In the genomic region with DNA sequence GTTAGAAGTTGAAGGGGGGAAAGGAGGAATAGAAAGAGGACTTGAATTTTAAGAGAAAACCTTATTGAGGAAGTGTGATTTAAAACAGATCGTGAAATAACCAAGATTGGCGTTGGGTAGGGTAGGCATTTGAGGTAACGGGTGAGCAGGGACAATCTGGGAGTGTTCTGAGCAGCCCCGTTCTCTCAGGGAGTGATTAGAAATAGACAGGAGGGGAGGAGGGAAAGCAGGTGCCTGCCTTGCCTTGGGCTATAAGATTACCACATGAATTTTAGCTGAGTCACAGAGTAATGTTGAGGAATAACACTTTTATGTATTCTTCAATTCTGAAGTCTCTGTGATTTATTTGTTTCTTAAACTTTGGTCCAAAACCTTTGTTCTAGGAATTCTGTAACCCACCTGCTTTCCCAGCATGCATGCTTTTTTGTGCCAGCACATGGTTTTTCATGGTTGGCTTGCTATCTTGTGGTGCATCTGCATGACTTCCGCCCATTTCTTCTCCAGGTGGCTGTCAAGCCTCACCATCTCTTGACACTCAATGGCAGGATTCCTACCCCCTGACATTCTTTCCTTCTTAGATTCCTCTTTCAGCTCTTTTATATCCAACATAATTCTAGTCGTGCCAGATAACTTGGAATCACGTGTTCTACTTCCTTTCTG, we compare ENCODE assay signal across 20 mouse cellular contexts.
DNase-seq lines count a peak whose midpoint lies in the region; ATAC-seq and TF ChIP-seq lines count a peak whose summit lies in the region.
"Had no signal": no experiment of that assay in that cellular context is flagged by ENCODE, and none has a peak within 500 bp of the region (broad histone marks: within the 10 kb centered on the region; RNA-seq: fewer than 3 reads in every experiment).

No protein-coding gene starts in this region.

- H3ac ChIP-seq in myocyte (ENCODE audit: control insufficient read depth, insufficient read length) = no peak overlapping the region

- H3K9me3 ChIP-seq in forebrain, embryonic 15.5 days = no peaks in the 10 kb centered on the region
- H3K9me3 ChIP-seq: forebrain, embryonic 13.5 days; neural tube, embryonic 13.5 days had no signal

- no peak for TF ChIP-seq CTCF in layer of hippocampus, adult 2 months (conservative IDR thresholded peaks at IDR 0.05)

- no peak overlapping the region for H3K4me3 ChIP-seq in myocyte
- H3K4me3 ChIP-seq in forebrain, embryonic 15.5 days = no peak overlapping the region
- no peak overlapping the region for H3K4me3 ChIP-seq in layer of hippocampus, adult 2 months
- H3K4me3 ChIP-seq: forebrain, embryonic 13.5 days; neural tube, embryonic 13.5 days had no signal

- H3K4me1 ChIP-seq in forebrain, embryonic 15.5 days = peaks cover 2% of the 10 kb centered on the region; the same call in 1 of the 2 replicates

- no peaks in the 10 kb centered on the region for H3K27me3 ChIP-seq in myocyte (ENCODE audit: control insufficient read depth, insufficient read depth, insufficient read length)
- H3K27me3 ChIP-seq in forebrain, embryonic 15.5 days = no peaks in the 10 kb centered on the region
- H3K27me3 ChIP-seq: forebrain, embryonic 13.5 days; neural tube, embryonic 13.5 days; Patski had no signal

- no peak overlapping the region for H3K27ac ChIP-seq in forebrain, embryonic 15.5 days (replicated peaks)
- no peak overlapping the region for H3K27ac ChIP-seq in layer of hippocampus, adult 2 months
- H3K27ac ChIP-seq: forebrain, embryonic 13.5 days; macrophage; neural tube, embryonic 13.5 days had no signal

- H3K4me2 ChIP-seq in myocyte (ENCODE audit: low read depth) = no peak overlapping the region
- no peak overlapping the region for H3K4me2 ChIP-seq in forebrain, embryonic 15.5 days (replicated peaks)
- H3K4me2 ChIP-seq: forebrain, embryonic 13.5 days; neural tube, embryonic 13.5 days had no signal

- peak; percentile 12 for DNase-seq in CD4-positive helper T cell, adult 2 months (ENCODE audit: low read depth, low spot score)
- DNase-seq in T-cell, adult 2 months (ENCODE audit: low spot score) = peak; percentile 1
- DNase-seq in cerebellum, postnatal 10 days = peak; percentile 83 to 84
- no peak for DNase-seq in heart, adult 11 months
- no peak for DNase-seq in layer of hippocampus, adult 2 months (ENCODE audit: low spot score in 2 of 2)
- DNase-seq: adrenal gland, adult 2 months; embryo, embryonic 11 days; heart, postnatal 36 days; kidney, adult 9 months; liver; lung, adult 18-20 months; right cerebral cortex, postnatal 25 days had no signal

- no peaks in the 10 kb centered on the region for H3K79me2 ChIP-seq in myocyte (ENCODE audit: control insufficient read depth, insufficient read depth)

- H3K9ac ChIP-seq in forebrain, embryonic 15.5 days (replicated peaks) = no peak overlapping the region
- H3K9ac ChIP-seq: forebrain, embryonic 13.5 days; neural tube, embryonic 13.5 days had no signal

- no peak for TF ChIP-seq POLR2A in myocyte (IDR thresholded peaks at IDR 0.05; ENCODE audit: insufficient read length, low read depth)

- ATAC-seq in inflammation-experienced regulatory T-cells, adult 6 months = no peak
- no peak for ATAC-seq in forebrain, embryonic 15.5 days (replicated peaks)
- ATAC-seq: forebrain, embryonic 13.5 days; midbrain, embryonic 16.5 days; Patski had no signal

- WGBS in forebrain, embryonic 15.5 days = 78% methylated on average over 7 of the region's 7 CpGs

- no peaks in the 10 kb centered on the region for H3K36me3 ChIP-seq in myocyte (ENCODE audit: control insufficient read depth, insufficient read depth)
- H3K36me3 ChIP-seq in forebrain, embryonic 15.5 days = no peaks in the 10 kb centered on the region
- H3K36me3 ChIP-seq: neural tube, embryonic 13.5 days had no signal

TF ChIP-seq in myocyte, 11 proteins besides CTCF, POLR2A, EP300 and RAD21:
- TF ChIP-seq MAX (IDR thresholded peaks at IDR 0.05; ENCODE audit: low read depth) (no peak), MYOD1 (IDR thresholded peaks at IDR 0.05; ENCODE audit: control insufficient read depth in 1 of 3, insufficient read length in 2 of 3, low read depth in 2 of 3) (peak in 2 of 3 experiments; percentile 45 to 66)

Comparison
In these comparisons a context has a peak if more than half of its experiments do, and no peak if none do; other contexts are left out.
1. DNase-seq: peak in CD4-positive helper T cell, adult 2 months (single experiment), T-cell, adult 2 months (single experiment) and cerebellum, postnatal 10 days (2 of 2); none in heart, adult 11 months (single experiment) and layer of hippocampus, adult 2 months (0 of 2).